Comparison of ENCODE assay signal across 29 mouse cellular contexts in the genomic region with DNA sequence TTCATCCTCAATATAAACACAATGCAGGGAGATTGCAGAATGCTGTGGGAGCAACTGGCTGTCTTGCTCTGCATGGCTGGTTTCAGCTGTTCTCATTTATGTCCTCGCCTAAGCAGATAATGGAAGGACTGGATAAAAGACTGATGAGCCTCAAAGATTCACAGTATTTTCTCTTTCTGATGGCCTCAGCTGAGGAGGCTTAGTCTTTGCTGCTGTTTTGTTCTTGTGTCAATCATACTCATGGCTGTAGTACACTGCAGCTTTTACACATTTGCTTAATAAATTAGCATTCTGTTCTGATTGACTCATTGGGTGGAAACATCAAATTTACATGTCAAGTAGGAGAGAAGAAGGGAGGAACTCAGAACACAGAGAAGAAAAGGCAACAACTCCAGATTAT.
A peak's percentile ranks its signal among the peaks of the same experiment; 100 is the strongest.
DNase-seq lines count a peak whose midpoint lies in the region; ATAC-seq and TF ChIP-seq lines count a peak whose summit lies in the region.
"Had no signal": no experiment of that assay in that cellular context is flagged by ENCODE, and none has a peak within 500 bp of the region (broad histone marks: within the 10 kb centered on the region; RNA-seq: fewer than 3 reads in every experiment).

No protein-coding gene starts in this region.

- H3K4me2 ChIP-seq in forebrain, embryonic 13.5 days, result no peak overlapping the region
- H3K4me2 ChIP-seq in forebrain, embryonic 11.5 days (ENCODE audit: low read depth, low read length, severe bottlenecking), result no peak overlapping the region
- H3K4me2 ChIP-seq in forebrain, embryonic 15.5 days (replicated peaks), result no peak overlapping the region
- H3K4me2 ChIP-seq: embryonic facial prominence, embryonic 13.5 days; heart, embryonic 12.5 days; heart, embryonic 15.5 days; hindbrain, embryonic 14.5 days had no signal

- H3K27ac ChIP-seq in forebrain, embryonic 13.5 days, result peak overlapping the region; percentile 19; the same call in 1 of the 2 replicates
- H3K27ac ChIP-seq in forebrain, embryonic 11.5 days (ENCODE audit: low read depth, low read length), result no peak overlapping the region
- H3K27ac ChIP-seq in forebrain, embryonic 15.5 days (replicated peaks), result peak overlapping the region; percentile 47; the same call in 1 of the 2 replicates
- H3K27ac ChIP-seq: embryonic facial prominence, embryonic 10.5 days; embryonic facial prominence, embryonic 13.5 days; heart, embryonic 15.5 days; hindbrain, embryonic 10.5 days; hindbrain, embryonic 14.5 days had no signal

- peaks cover 3% of the 10 kb centered on the region; the same call in 1 of the 2 replicates for H3K4me1 ChIP-seq in forebrain, embryonic 13.5 days
- peaks cover 3% of the 10 kb centered on the region; the same call in 1 of the 2 replicates for H3K4me1 ChIP-seq in forebrain, embryonic 11.5 days (replicated peaks; ENCODE audit: control insufficient read depth, insufficient read depth, low read length)
- H3K4me1 ChIP-seq in forebrain, embryonic 15.5 days, result peaks cover 9% of the 10 kb centered on the region; the same call in 1 of the 2 replicates
- H3K4me1 ChIP-seq: embryonic facial prominence, embryonic 13.5 days; heart, embryonic 15.5 days had no signal

- no peak for TF ChIP-seq CTCF in brain, embryonic 14.5 days (IDR thresholded peaks at IDR 0.05; ENCODE audit: borderline replicate concordance, extremely low read depth, insufficient read depth, insufficient read length)

- no peak overlapping the region for H3K4me3 ChIP-seq in forebrain, embryonic 13.5 days
- H3K4me3 ChIP-seq in forebrain, embryonic 11.5 days (ENCODE audit: low read depth, low read length), result no peak overlapping the region
- H3K4me3 ChIP-seq in forebrain, embryonic 15.5 days, result no peak overlapping the region
- H3K4me3 ChIP-seq: embryonic facial prominence, embryonic 10.5 days; embryonic facial prominence, embryonic 13.5 days; erythroblast, embryonic 14.5 days; heart, embryonic 12.5 days; heart, embryonic 15.5 days; hindbrain, embryonic 10.5 days had no signal

- H3K9me3 ChIP-seq in forebrain, embryonic 13.5 days (replicated peaks), result no peaks in the 10 kb centered on the region
- no peaks in the 10 kb centered on the region for H3K9me3 ChIP-seq in forebrain, embryonic 11.5 days (ENCODE audit: control insufficient read depth, low read length)
- H3K9me3 ChIP-seq in forebrain, embryonic 15.5 days, result no peaks in the 10 kb centered on the region
- H3K9me3 ChIP-seq: embryonic facial prominence, embryonic 10.5 days; embryonic facial prominence, embryonic 13.5 days; G1E; heart, embryonic 12.5 days; heart, embryonic 15.5 days; hindbrain, embryonic 10.5 days had no signal

- no peak for DNase-seq in forebrain, embryonic 11.5 days (ENCODE audit: low spot score)
- peak; percentile 81 for DNase-seq in brain, embryonic 14.5 days (ENCODE audit: low read depth)
- no peak for DNase-seq in frontal cortex, postnatal 14 days (ENCODE audit: low spot score in 2 of 2)
- DNase-seq in left cerebral cortex, postnatal 4 days, result no peak
- DNase-seq: adrenal gland, postnatal 14 days; B cell, adult 2 months; cerebellum, adult 11-12 months; cerebellum, adult 8-10 months; cerebellum, postnatal 10 days; cerebellum, postnatal 36 days; embryo, embryonic 11 days; gastrocnemius, postnatal 25 days; heart, adult 18-20 months; heart, postnatal 10 days; heart, postnatal 36 days; kidney, adult 2 months had no signal

- H3K36me3 ChIP-seq in forebrain, embryonic 13.5 days (ENCODE audit: poor library complexity, severe bottlenecking), result no peaks in the 10 kb centered on the region
- no peaks in the 10 kb centered on the region for H3K36me3 ChIP-seq in forebrain, embryonic 11.5 days (ENCODE audit: control insufficient read depth, insufficient read depth, low read length)
- no peaks in the 10 kb centered on the region for H3K36me3 ChIP-seq in forebrain, embryonic 15.5 days
- H3K36me3 ChIP-seq: embryonic facial prominence, embryonic 10.5 days; embryonic facial prominence, embryonic 13.5 days; G1E; heart, embryonic 12.5 days; heart, embryonic 15.5 days; hindbrain, embryonic 10.5 days had no signal

- no peak for TF ChIP-seq POLR2A in brain, embryonic 14.5 days (IDR thresholded peaks at IDR 0.05; ENCODE audit: borderline replicate concordance, extremely low read depth, insufficient read depth, insufficient read length, poor library complexity, severe bottlenecking)

- peak; percentile 91 for ATAC-seq in forebrain, embryonic 13.5 days
- no peak for ATAC-seq in forebrain, embryonic 11.5 days (replicated peaks; ENCODE audit: low FRiP score)
- ATAC-seq in forebrain, embryonic 15.5 days (replicated peaks), result peak; percentile 87
- ATAC-seq: intestine, postnatal 0 days; Patski had no signal

- 17% methylated on average over 1 of the region's 1 CpGs for WGBS in forebrain, embryonic 13.5 days
- 36% methylated on average over 1 of the region's 1 CpGs for WGBS in forebrain, embryonic 11.5 days
- WGBS in forebrain, embryonic 15.5 days, result 32% methylated on average over 1 of the region's 1 CpGs

- H3K9ac ChIP-seq in forebrain, embryonic 13.5 days, result no peak overlapping the region
- no peak overlapping the region for H3K9ac ChIP-seq in forebrain, embryonic 11.5 days (ENCODE audit: low read length)
- no peak overlapping the region for H3K9ac ChIP-seq in forebrain, embryonic 15.5 days (replicated peaks)
- H3K9ac ChIP-seq: embryonic facial prominence, embryonic 13.5 days; heart, embryonic 12.5 days; heart, embryonic 15.5 days; hindbrain, embryonic 14.5 days had no signal

- intact Hi-C loops in left cerebral cortex, postnatal 4 days (cut with DNase I), result no loop called here

- no peaks in the 10 kb centered on the region for H3K27me3 ChIP-seq in forebrain, embryonic 13.5 days
- no peaks in the 10 kb centered on the region for H3K27me3 ChIP-seq in forebrain, embryonic 11.5 days (ENCODE audit: control insufficient read depth, insufficient read depth, low read length)
- no peaks in the 10 kb centered on the region for H3K27me3 ChIP-seq in forebrain, embryonic 15.5 days
- H3K27me3 ChIP-seq: CH12.LX; embryonic facial prominence, embryonic 13.5 days; heart, embryonic 12.5 days; heart, embryonic 15.5 days had no signal
